Mouse (Mus musculus) MEL (cell line): ENCODE data around the gene Tbck.

ENCODE experiments used
- CTCF ChIP-seq, 3 experiments: IDR thresholded peaks in 2 of 3; conservative IDR thresholded peaks in 1 of 3; 2 replicates each; pipeline ENCODE4 v1.5.1; 2011 to 2012; ENCODE audit warnings: low read length in 3 of 3, low read depth in 2 of 3, mild to moderate bottlenecking in 2 of 3, improper control_type of control experiment in 1 of 3, inconsistent platforms in 1 of 3, mixed read lengths in 1 of 3, moderate library complexity in 1 of 3; ENCODE audit not compliant: control insufficient read depth in 1 of 3, insufficient read depth in 1 of 3, poor library complexity in 1 of 3, severe bottlenecking in 1 of 3
- TAL1 ChIP-seq: IDR thresholded peaks from 2 replicates; pipeline ENCODE4 v1.6.1; 2012; ENCODE audit warnings: mild to moderate bottlenecking, inconsistent platforms, low read length, moderate library complexity, mixed read lengths

- no peak for TF ChIP-seq CTCF (IDR thresholded peaks at IDR 0.05 in 2 of 3, conservative IDR thresholded peaks at IDR 0.05 in 1 of 3; ENCODE audit: control insufficient read depth in 1 of 3, insufficient read depth in 1 of 3, low read depth in 2 of 3, low read length in 3 of 3, poor library complexity in 1 of 3, severe bottlenecking in 1 of 3)
- no peak for TF ChIP-seq TAL1
Measured at GRCm38 (mm10) chr3:132835118-132835794, 151.3 kb downstream of the Tbck start.
